Mouse (Mus musculus) ES-Bruce4 (cell line): Measurements from ENCODE around the gene Rexo1.

Source experiments
- CTCF ChIP-seq: IDR thresholded peaks from one replicate; pipeline ENCODE4 v1.8.1; 2011; ENCODE audit warnings: low read depth, low read length
- POLR2A ChIP-seq: IDR thresholded peaks from one replicate; pipeline ENCODE4 v1.8.1; 2011; ENCODE audit warnings: low read length; ENCODE audit not compliant: insufficient read depth

DNA sequence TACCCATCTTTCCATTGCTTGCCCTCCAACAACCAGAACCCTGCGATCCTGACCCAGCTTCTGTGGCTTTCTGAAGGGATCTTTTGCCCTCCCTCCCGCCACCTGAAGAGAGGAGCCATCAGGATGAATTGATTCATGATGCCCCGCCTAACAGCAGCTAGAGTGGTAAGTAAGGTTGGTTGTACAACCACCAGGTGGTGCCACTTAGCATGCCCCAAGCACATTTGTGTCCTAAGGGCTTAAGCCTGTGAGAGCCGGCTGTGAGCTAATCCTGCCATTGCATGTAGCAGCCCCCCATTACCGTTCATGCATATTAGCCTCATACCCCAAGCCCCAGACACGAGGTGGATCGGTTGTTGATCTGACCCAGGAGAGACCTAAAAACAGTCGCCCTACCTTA is 17.6 kb upstream of the Rexo1 start:
- TF ChIP-seq CTCF (peak; percentile 55), POLR2A (no peak)
